Mouse (Mus musculus) cerebellum, adult 2 months (tissue): Measurements from ENCODE around the gene Cavin1. TPM values are rescaled to one million over a fixed set of nuclear protein-coding genes. Genes with fewer than 3 reads are reported as not detected.

Source experiments
- DNase-seq, 2 experiments: peaks; one replicate each; pipeline ENCODE4 v3.0.0; 2021
- H3K27ac ChIP-seq: fragments of 200-500 bp; 2 replicates; pipeline ENCODE4 v1.5.1; 2012; ENCODE audit warnings: low read length, control low read depth, inconsistent platforms; ENCODE audit not compliant: insufficient read depth
- H3K27me3 ChIP-seq: fragments of 200-500 bp; 2 replicates; pipeline ENCODE4 v1.6.1; 2012; ENCODE audit warnings: inconsistent platforms, mild to moderate bottlenecking, low read length, moderate library complexity; ENCODE audit not compliant: control insufficient read depth, insufficient read depth
- H3K4me1 ChIP-seq: fragments of 200-500 bp; 2 replicates; pipeline ENCODE4 v1.6.1; 2011; ENCODE audit warnings: low read length; ENCODE audit not compliant: control insufficient read depth, insufficient read depth
- H3K4me3 ChIP-seq: fragments of 200-500 bp; replicated peaks from 2 replicates; pipeline ENCODE3; 2011; ENCODE audit warnings: mild to moderate bottlenecking, low read depth, low read length, control low read depth; ENCODE audit not compliant: insufficient read depth
- CTCF ChIP-seq: fragments of 200-500 bp; IDR thresholded peaks from 2 replicates; pipeline ENCODE4 v1.5.1; 2011; ENCODE audit warnings: low read depth, mild to moderate bottlenecking, control low read depth, low read length, moderate library complexity, borderline replicate concordance; ENCODE audit not compliant: insufficient read depth
- POLR2A ChIP-seq: fragments of 200-500 bp; IDR thresholded peaks from 2 replicates; pipeline ENCODE4 v1.6.1; 2011; ENCODE audit warnings: low read length, control low read depth, borderline replicate concordance; ENCODE audit not compliant: insufficient read depth
- WGBS: fragments of 180-500 bp; shearing (Covaris S2); methylation state at CpG from one replicate; pipeline ENCODE4 v1.1.7; 2018; 5-methylcytosine and 5-hydroxymethylcytosine counted together
- polyA plus RNA-seq: library from polyadenylated mRNA; depleted of rRNA; stranded (reverse); fragments of >200 nt; gene quantifications from 2 replicates; pipeline ENCODE4 v1.2.3, GENCODE M21; 2012

The Cavin1 gene
- polyA plus RNA-seq, 1 experiment: 15.6 TPM

- no peak overlapping the region for H3K4me3 ChIP-seq
- 10% methylated on average over 76 of the region's 76 CpGs for WGBS
Measured at GRCm38 (mm10) chr11:100958613-100959463, 11.8 kb downstream of the Cavin1 start.

GRCm38 (mm10) chr11:100957915-100958469 is 12.7 kb downstream of the Cavin1 start:
- H3K27ac ChIP-seq: no peak overlapping the region
- TF ChIP-seq POLR2A (no peak), CTCF (no peak)
- no peaks in the 10 kb centered on the region for H3K27me3 ChIP-seq
- no peak for DNase-seq
- H3K4me1 ChIP-seq: peaks cover 8% of the 10 kb centered on the region; the same call in 1 of the 2 replicates
- H3K4me3 ChIP-seq: no peak overlapping the region
- 47% methylated on average over 6 of the region's 6 CpGs for WGBS

More at GRCm38 (mm10) chr11:100958613-100959463, 11.8 kb downstream of the Cavin1 start:
- no peak for TF ChIP-seq CTCF
- no peak for TF ChIP-seq POLR2A
- peak in 1 of 2 experiments; percentile 26 for DNase-seq
- H3K27me3 ChIP-seq: no peaks in the 10 kb centered on the region
- H3K4me1 ChIP-seq: peaks cover 8% of the 10 kb centered on the region; the same call in 1 of the 2 replicates
- no peak overlapping the region for H3K27ac ChIP-seq

DNA sequence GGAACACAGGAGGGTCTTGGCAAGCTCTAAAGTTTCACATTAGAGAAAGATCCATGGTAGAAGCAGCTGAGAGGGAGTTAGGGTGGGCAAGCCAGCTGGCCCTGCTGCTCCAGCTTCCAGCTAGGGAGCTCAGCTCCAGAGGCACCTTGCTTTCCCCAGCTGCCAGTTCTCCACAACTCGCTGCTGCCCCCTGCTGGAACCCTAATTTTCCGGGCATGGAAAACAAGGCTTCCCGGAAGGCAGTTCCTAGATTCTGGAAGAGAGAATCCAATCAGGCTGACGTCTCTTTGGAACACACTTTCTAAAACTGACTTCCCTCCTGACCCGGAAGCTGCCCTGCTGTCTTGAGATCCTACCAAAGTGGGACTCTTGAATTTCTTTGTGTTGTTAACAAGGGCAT is 13.4 kb downstream of the Cavin1 start:
- H3K27me3 ChIP-seq: no peaks in the 10 kb centered on the region
- H3K4me3 ChIP-seq: no peak overlapping the region
- TF ChIP-seq CTCF (peak; percentile 89), POLR2A (no peak)
- WGBS: 2% methylated on average over 5 of the region's 5 CpGs
- H3K27ac ChIP-seq: no peak overlapping the region
- peak; percentile 79 to 94 for DNase-seq
- peaks cover 8% of the 10 kb centered on the region; the same call in 1 of the 2 replicates for H3K4me1 ChIP-seq

- H3K4me3 ChIP-seq: no peak overlapping the region
- no peak overlapping the region for H3K27ac ChIP-seq
- 100% methylated on average over 1 of the region's 1 CpGs for WGBS
- H3K4me1 ChIP-seq: no peaks in the 10 kb centered on the region
- TF ChIP-seq POLR2A (no peak), CTCF (no peak)
- DNase-seq: no peak
- H3K27me3 ChIP-seq: no peaks in the 10 kb centered on the region
Measured at GRCm38 (mm10) chr11:100949540-100949939, 21.1 kb downstream of the Cavin1 start.

- Histone ChIP-seq H3K4me1 (no peaks in the 10 kb centered on the region), H3K27ac (no peak overlapping the region), H3K27me3 (no peaks in the 10 kb centered on the region), H3K4me3 (no peak overlapping the region)
- 65% methylated on average over 4 of the region's 4 CpGs for WGBS
- TF ChIP-seq POLR2A (no peak), CTCF (no peak)
- DNase-seq: no peak
Measured at GRCm38 (mm10) chr11:100948317-100948716, 22.4 kb downstream of the Cavin1 start.

GRCm38 (mm10) chr11:100947548-100947947 is 23.1 kb downstream of the Cavin1 start:
- Histone ChIP-seq H3K4me3 (no peak overlapping the region), H3K27me3 (no peaks in the 10 kb centered on the region), H3K27ac (no peak overlapping the region), H3K4me1 (no peaks in the 10 kb centered on the region)
- TF ChIP-seq CTCF (no peak), POLR2A (no peak)
- DNase-seq: no peak

DNA sequence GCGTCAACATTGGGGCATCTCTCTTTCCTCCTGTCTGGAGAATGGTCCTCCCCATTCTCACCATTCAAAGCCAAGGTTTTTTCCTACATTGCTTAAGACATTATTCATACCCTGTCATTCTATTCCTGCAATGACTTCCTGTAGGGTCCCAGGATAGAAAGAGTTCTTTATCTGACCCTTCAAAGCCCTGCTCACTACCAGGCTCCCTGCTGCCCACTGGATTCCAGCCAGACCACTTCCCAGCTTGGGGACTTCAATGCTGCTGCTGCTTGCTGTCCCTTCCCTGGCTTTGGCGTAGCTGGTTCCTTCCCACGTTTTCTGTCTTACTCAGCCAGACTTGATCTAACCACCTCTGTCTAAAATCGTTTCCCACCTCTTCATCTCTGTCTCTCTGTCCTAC is 23.8 kb downstream of the Cavin1 start:
- no peak overlapping the region for H3K4me3 ChIP-seq
- DNase-seq: no peak
- TF ChIP-seq CTCF (no peak), POLR2A (no peak)
- 20% methylated on average over 4 of the region's 4 CpGs for WGBS
- H3K27me3 ChIP-seq: no peaks in the 10 kb centered on the region
- H3K27ac ChIP-seq: no peak overlapping the region
- no peaks in the 10 kb centered on the region for H3K4me1 ChIP-seq

DNA sequence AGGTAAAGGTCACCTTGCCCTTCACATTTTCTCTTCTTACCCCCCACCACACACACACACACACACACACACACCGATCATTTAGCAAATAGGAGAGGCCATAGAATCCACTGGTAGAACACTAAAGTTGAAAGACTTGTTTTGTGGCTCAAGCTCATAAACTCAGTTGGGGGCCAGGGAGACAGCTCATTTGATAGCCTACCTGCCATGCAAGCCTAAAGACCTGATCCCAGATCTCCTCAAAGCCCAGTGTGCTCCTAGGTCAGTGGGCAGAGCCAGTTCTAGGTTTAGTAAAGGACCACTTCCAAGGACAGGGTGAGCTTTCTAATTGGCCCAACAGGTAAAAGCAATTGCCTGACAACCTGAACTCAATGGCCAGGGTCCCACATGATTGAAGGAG is 28.3 kb downstream of the Cavin1 start:
- H3K4me1 ChIP-seq: no peaks in the 10 kb centered on the region
- no peak for DNase-seq
- H3K4me3 ChIP-seq: no peak overlapping the region
- H3K27ac ChIP-seq: no peak overlapping the region
- TF ChIP-seq POLR2A (no peak), CTCF (no peak)
- H3K27me3 ChIP-seq: no peaks in the 10 kb centered on the region
- 83% methylated on average over 1 of the region's 1 CpGs for WGBS
